Mouse (Mus musculus) megakaryocyte, embryonic 14.5 days (primary cell): ENCODE measurements at regions not wholly inside any gene's neighbourhood (a gene's known extent, or its start where the extent isn't known, plus 50 kb on each side); places are given as distances from the start of the nearest gene placed in this dataset.

Experiments used
- FLI1 ChIP-seq: IDR thresholded peaks from 2 replicates; pipeline ENCODE4 v1.6.1; 2012; ENCODE audit warnings: low read length, inconsistent platforms, mixed read lengths
- GATA1 ChIP-seq: IDR thresholded peaks from 3 replicates; pipeline ENCODE4 v1.6.1; 2012; ENCODE audit warnings: mixed read lengths, low read length, inconsistent platforms, borderline replicate concordance

DNA sequence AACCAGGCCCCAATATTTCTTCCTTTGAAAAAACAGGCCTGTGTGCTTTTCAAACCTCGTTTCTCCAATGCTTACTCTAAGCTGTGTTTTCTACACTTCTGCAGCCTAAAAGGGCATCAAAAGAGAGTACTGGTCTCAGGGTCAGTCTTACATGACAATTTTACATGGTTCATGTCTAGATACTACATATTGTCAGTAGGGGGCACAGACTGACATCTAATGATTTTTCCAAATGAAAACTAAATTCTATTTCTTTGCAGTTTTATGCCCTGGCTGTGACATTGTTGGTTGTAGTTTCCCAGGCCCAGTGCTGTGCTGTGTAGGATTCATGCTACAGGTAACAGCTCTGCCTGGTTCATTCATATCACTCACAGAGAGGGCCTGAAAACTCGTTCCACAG is 248.7 kb upstream of the Megf9 start:
- no peak for TF ChIP-seq GATA1
- TF ChIP-seq FLI1: no peak
